Mouse (Mus musculus) hindbrain, embryonic 10.5 days (tissue): ENCODE measurements around the gene Pdyn. TPM values are rescaled to one million over a fixed set of nuclear protein-coding genes. Genes with fewer than 3 reads are reported as not detected.

Source experiments
- DNase-seq: peaks from one replicate; pipeline ENCODE4 v3.0.0-alpha.2; 2017; ENCODE audit warnings: low spot score
- H3K27ac ChIP-seq: fragments of 300-500 bp; sonication (generic); 2 replicates; pipeline ENCODE4 v1.5.1; 2016; ENCODE audit warnings: mild to moderate bottlenecking, moderate library complexity
- H3K27me3 ChIP-seq: fragments of 300-500 bp; sonication (generic); 2 replicates; pipeline ENCODE4 v1.6.1; 2016; ENCODE audit warnings: mild to moderate bottlenecking; ENCODE audit not compliant: poor library complexity, insufficient read depth, severe bottlenecking
- H3K36me3 ChIP-seq: fragments of 300-500 bp; sonication (generic); 2 replicates; pipeline ENCODE4 v1.6.1; 2016; ENCODE audit warnings: mild to moderate bottlenecking, moderate library complexity
- H3K4me1 ChIP-seq: fragments of 300-500 bp; sonication (generic); replicated peaks from 2 replicates; pipeline ENCODE4 v1.6.1; 2016; ENCODE audit warnings: mild to moderate bottlenecking
- H3K4me3 ChIP-seq: fragments of 300-500 bp; sonication (generic); 2 replicates; pipeline ENCODE4 v1.5.1; 2016; ENCODE audit warnings: mild to moderate bottlenecking, moderate library complexity
- H3K9me3 ChIP-seq: fragments of 300-500 bp; sonication (generic); 2 replicates; pipeline ENCODE4 v1.6.1; 2016; ENCODE audit warnings: mild to moderate bottlenecking, moderate library complexity
- WGBS: fragments of 180-500 bp; shearing (Covaris S2); methylation state at CpG from one replicate; pipeline ENCODE4 v1.1.7; 2016; 5-methylcytosine and 5-hydroxymethylcytosine counted together
- polyA plus RNA-seq: library from polyadenylated mRNA; unstranded; fragments of >200 nt; fragmentation: Nextera tagmentation; extraction: Ambion mirVana; gene quantifications from 2 replicates; pipeline ENCODE4 v1.2.1, GENCODE M21; 2016

Pdyn gene
- polyA plus RNA-seq: 0.12 and 0.58 TPM in 2 replicates

DNA sequence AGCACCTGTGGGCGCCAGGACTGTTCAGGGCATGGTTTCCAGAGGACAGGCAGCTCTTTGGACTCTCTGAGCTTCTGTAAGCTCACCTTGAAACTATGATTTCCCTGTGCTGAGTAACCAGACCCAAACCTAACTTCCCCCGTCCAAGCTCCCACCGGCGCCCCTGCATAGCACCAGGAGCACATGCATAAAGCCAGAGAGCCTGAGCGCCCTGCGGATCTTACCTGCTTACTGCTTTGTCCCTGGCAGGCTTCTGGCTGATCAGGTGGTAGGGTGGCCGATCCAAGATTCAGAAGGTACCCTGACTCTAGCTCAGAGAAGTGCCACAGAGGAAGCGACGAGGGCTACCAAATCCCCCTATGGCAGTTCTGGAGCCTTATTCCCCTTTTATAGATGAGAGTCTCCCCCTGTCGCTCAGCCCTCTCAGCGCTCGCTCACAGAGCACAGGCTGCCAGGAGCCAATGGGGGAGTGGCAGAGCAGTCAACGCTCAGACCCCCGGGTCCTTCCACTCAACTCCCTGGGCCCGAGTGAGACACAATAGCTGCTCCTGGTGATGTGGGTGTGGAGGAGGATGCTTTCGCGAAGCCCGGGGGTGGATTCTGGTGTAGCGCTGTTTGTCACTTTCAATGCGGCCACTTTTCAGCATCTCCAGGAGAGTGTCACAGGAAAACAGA lies at the start of gene Pdyn:
Gene Pdyn, minus strand, starts transcription at position 361 of the 675 bp plus-strand sequence.
- Histone ChIP-seq H3K9me3 (no peaks in the 10 kb centered on the region), H3K27ac (no peak within 1 kb of the TSS), H3K36me3 (no peaks in the 10 kb centered on the region), H3K4me1 (peaks cover 10% of the 10 kb centered on the region), H3K4me3 (peak within 1 kb of the TSS; percentile 38), H3K27me3 (peaks cover 49% of the 10 kb centered on the region)
- WGBS: 10% methylated on average over 20 of the region's 20 CpGs
- peak; percentile 42 for DNase-seq

DNA sequence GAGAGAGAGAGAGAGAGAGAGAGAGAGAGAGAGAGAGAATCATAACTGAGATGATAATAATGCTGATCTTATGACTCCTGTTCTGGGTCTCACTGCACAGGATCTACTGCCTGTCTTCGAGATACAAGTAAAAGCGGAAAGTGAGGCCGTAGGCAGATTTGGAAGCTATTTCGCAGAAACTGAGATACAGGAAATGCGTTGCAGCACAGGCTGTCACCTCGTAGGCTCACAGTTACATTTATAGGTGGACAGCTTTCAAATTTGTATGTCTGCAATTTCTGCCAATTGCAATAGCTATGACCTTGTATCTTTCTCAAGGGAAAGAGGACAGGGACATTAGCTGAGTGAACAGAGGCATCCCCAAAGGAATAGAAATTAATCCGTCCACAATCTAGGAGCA lies 42.4 kb upstream of the Pdyn start:
- Histone ChIP-seq H3K27me3 (no peaks in the 10 kb centered on the region), H3K4me3 (no peak overlapping the region), H3K27ac (no peak overlapping the region), H3K4me1 (no peaks in the 10 kb centered on the region), H3K9me3 (no peaks in the 10 kb centered on the region), H3K36me3 (no peaks in the 10 kb centered on the region)
- no peak for DNase-seq
- WGBS: 89% methylated on average over 7 of the region's 7 CpGs

DNA sequence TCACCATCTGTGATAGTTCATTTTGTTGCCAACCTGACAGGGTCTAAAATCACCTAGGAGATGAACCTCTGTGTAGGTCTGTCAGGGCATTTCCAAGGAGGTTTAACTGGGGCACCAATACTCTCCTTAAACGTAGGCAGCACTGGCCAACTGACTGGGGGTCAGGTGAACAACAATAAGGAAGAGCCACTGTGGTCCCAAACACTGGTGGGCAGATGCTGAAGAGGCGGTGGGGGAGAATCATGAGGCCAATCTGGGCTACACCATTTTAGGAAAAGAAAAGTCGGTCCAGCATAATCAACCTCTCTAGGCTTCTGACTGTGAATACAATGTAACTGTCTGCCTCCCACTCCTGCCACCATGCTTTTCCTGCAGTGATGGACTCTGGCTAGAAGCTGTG lies 40.9 kb upstream of the Pdyn start:
- H3K36me3 ChIP-seq: no peaks in the 10 kb centered on the region
- 82% methylated on average over 3 of the region's 3 CpGs for whole genome bisulfite sequencing

DNA sequence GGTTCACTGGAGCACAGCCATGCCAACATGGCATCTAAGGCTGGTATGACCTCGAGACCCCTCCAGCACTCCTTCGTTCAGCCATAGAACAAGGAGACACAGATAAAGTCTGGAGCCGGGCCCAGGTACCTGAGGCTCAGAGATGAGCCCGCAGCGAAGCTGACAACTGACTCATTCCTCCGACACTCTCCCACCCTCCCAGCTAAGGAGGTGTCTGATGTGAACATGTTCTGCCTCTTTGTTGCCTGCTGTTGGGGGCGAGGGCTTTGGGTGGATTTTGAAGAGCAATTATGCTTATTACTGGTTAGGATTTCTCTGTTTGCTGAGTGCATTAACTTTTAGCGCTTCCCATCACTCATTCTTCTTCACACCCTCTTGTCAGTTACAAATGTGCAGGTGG lies 34.4 kb upstream of the Pdyn start:
- DNase-seq: no peak
- Histone ChIP-seq H3K9me3 (no peaks in the 10 kb centered on the region), H3K4me1 (no peaks in the 10 kb centered on the region), H3K27me3 (no peaks in the 10 kb centered on the region), H3K27ac (no peak overlapping the region), H3K4me3 (no peak overlapping the region), H3K36me3 (no peaks in the 10 kb centered on the region)
- 84% methylated on average over 8 of the region's 8 CpGs for WGBS

More for the DNA sequence above, 40.9 kb upstream of the Pdyn start:
- H3K27ac ChIP-seq: no peak overlapping the region
- no peak overlapping the region for H3K4me3 ChIP-seq
- DNase-seq: no peak
- no peaks in the 10 kb centered on the region for H3K9me3 ChIP-seq
- no peaks in the 10 kb centered on the region for H3K27me3 ChIP-seq
- no peaks in the 10 kb centered on the region for H3K4me1 ChIP-seq

DNA sequence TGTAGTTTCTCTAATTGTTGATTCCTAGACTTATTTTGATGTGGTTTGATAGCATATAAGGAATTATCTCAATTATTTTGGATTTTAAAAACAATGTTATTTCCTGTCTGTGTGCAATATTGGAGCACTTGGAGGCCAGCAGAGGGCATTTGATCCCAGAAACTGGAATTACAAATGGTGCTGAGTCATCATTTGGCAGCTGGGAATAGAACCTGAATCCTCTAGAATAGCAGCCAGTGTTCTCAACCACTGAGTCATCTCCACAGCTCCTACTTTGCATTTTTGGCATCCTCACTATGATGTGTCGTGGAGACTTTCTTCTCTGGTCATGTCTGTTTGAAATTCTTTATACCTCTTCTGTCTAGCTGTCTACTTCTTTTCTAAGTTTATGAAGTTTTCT lies 30.0 kb upstream of the Pdyn start:
- no peak for DNase-seq
- H3K36me3 ChIP-seq: no peaks in the 10 kb centered on the region
- 86% methylated on average over 1 of the region's 1 CpGs for WGBS

DNA sequence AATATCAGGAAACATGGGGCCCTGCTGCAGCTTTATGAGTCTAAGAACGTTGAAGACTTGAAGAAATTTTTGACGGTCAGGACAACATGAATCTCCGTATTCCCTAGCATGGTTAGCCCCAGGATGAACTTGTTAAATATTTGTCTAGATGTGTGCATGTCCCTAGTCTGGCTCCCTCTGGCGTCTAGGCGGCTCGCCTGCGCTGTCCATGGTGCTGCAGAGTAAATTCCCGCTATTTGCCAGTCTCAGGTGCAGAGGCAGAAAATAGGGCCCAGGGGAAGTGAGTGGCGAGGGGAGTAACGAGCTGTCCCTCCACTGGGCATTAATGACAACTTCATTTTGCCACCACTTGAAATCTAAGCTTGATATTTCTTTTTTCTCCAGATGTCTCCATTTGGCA lies 16.0 kb upstream of the Pdyn start:
- peak; percentile 67 for DNase-seq
- no peaks in the 10 kb centered on the region for H3K9me3 ChIP-seq
- no peaks in the 10 kb centered on the region for H3K27me3 ChIP-seq
- 21% methylated on average over 10 of the region's 10 CpGs for WGBS
- H3K4me3 ChIP-seq: no peak overlapping the region
- no peaks in the 10 kb centered on the region for H3K4me1 ChIP-seq
- H3K36me3 ChIP-seq: no peaks in the 10 kb centered on the region
- no peak overlapping the region for H3K27ac ChIP-seq

More for the DNA sequence above, 30.0 kb upstream of the Pdyn start:
- H3K9me3 ChIP-seq: no peaks in the 10 kb centered on the region
- no peak overlapping the region for H3K4me3 ChIP-seq
- H3K4me1 ChIP-seq: no peaks in the 10 kb centered on the region
- H3K27me3 ChIP-seq: no peaks in the 10 kb centered on the region
- no peak overlapping the region for H3K27ac ChIP-seq

DNA sequence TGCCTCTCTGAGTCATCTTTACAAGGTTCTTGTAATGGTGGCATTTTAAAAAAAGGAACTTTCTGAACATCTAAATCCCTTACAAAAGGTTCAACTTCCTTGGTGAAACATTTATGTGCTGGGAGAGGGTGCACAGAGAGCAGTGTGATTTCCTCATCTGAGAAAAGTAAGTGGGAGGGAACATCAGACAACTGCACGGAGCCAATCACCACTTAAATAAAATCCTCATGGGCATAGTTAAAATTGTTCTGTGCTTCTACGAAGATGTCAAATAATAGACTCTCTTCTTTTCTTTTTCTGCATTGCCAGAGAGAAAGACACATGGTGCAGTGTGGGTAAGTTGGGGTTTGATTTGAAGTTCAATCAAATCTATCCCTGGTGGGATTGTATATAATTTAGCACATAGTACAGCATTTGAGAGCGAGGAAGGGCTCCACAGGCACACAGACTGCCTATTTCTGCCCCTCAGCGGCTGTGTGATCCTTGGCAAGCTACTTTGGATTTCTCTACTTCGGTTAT lies 13.4 kb upstream of the Pdyn start:
- Histone ChIP-seq H3K27ac (no peak overlapping the region), H3K4me3 (no peak overlapping the region), H3K9me3 (no peaks in the 10 kb centered on the region), H3K27me3 (no peaks in the 10 kb centered on the region), H3K4me1 (no peaks in the 10 kb centered on the region), H3K36me3 (no peaks in the 10 kb centered on the region)
- no peak for DNase-seq
- WGBS: 75% methylated on average over 5 of the region's 5 CpGs

DNA sequence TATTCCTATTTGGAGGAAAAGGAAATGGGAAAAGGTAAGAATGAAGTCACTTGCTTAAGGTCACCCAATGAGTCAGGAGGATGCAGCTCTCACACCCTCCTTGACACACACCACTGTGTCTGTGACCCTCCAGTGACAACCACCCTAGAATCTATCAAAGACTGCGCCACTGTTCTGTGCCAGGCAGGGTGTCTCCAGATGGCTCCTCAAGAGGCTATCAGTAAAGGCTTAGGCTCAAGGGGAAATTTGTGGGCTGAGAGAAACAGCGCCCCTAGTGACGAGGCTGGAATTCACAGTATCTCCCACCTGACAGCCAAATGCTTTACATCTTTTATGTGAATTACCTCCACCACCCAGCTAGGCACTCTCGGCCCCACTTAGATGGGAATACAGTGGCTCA lies 3.6 kb downstream of the Pdyn start:
- WGBS: 15% methylated on average over 4 of the region's 4 CpGs
- no peaks in the 10 kb centered on the region for H3K36me3 ChIP-seq
- H3K4me3 ChIP-seq: no peak overlapping the region
- H3K4me1 ChIP-seq: peaks cover 10% of the 10 kb centered on the region
- H3K27ac ChIP-seq: no peak overlapping the region
- H3K9me3 ChIP-seq: no peaks in the 10 kb centered on the region
- peak; percentile 61 for DNase-seq
- peaks cover 39% of the 10 kb centered on the region for H3K27me3 ChIP-seq

DNA sequence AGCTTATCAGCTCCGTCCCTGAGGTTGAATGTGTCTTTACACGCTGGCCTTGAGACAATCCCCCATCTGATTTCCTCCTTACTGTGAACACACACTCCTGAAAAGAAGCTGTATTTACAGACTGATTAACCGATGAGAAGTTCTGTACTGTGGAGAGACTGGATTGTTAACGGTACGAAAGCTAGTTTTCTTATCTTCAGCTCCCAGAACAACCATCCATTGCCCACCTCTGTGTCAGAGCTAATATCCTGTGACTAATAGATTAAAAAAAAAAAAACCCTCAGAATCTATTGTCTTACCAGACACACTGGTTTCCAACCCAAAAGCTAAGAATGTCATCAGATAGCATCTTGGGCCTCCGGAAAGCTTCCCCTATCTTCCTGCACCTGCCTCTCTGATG lies 5.3 kb downstream of the Pdyn start:
- 78% methylated on average over 6 of the region's 6 CpGs for WGBS
- no peak for DNase-seq
- H3K9me3 ChIP-seq: no peaks in the 10 kb centered on the region
- H3K36me3 ChIP-seq: no peaks in the 10 kb centered on the region
- H3K27ac ChIP-seq: no peak overlapping the region
- peaks cover 2% of the 10 kb centered on the region for H3K4me1 ChIP-seq
- H3K27me3 ChIP-seq: peaks cover 23% of the 10 kb centered on the region
- no peak overlapping the region for H3K4me3 ChIP-seq

DNA sequence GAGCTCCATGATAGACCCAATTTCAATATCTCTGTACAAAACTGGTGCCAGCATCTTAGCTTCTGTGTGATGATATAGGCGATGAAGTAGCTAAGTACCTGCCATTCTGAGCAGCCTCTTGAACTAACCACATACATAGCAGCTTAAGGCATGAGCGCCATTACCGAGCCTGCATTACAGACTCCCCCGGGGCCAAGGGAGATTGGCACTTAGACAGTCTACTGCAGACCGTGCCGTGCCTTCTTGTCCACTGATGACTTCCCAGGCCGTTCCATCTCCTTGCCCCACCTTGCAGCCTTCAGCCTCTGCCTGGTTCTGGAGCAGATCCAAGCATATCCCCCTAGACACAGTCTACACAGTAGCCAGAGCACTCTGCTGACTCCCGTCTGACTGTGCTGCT lies 7.0 kb downstream of the Pdyn start:
- Histone ChIP-seq H3K27me3 (peaks cover 9% of the 10 kb centered on the region), H3K4me1 (no peaks in the 10 kb centered on the region), H3K4me3 (no peak overlapping the region), H3K9me3 (no peaks in the 10 kb centered on the region), H3K27ac (no peak overlapping the region), H3K36me3 (no peaks in the 10 kb centered on the region)
- 87% methylated on average over 8 of the region's 8 CpGs for WGBS
- no peak for DNase-seq

DNA sequence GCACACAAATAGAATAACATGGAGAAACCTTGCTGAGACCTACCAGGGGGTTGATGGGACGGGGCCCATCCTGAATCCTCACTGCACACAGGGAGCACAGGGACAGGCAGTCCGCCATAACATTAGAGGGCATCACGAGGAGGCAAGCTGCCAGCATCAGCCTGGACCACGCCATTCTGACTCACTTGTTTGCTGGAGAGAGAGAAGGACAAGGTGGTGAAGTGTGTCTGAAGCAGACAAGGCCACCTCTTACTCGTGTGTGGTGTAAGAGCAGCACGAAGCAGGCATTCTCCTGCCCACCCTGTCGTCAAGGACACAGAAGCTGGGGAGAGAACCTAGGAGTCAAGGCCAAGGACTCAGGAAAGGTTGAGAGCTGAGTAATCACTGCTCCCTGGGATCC lies 9.9 kb downstream of the Pdyn start:
- Histone ChIP-seq H3K9me3 (no peaks in the 10 kb centered on the region), H3K4me1 (no peaks in the 10 kb centered on the region), H3K27me3 (no peaks in the 10 kb centered on the region; the same call in 1 of the 2 replicates), H3K27ac (no peak overlapping the region), H3K36me3 (no peaks in the 10 kb centered on the region), H3K4me3 (no peak overlapping the region)
- DNase-seq: no peak
- 84% methylated on average over 7 of the region's 7 CpGs for WGBS

DNA sequence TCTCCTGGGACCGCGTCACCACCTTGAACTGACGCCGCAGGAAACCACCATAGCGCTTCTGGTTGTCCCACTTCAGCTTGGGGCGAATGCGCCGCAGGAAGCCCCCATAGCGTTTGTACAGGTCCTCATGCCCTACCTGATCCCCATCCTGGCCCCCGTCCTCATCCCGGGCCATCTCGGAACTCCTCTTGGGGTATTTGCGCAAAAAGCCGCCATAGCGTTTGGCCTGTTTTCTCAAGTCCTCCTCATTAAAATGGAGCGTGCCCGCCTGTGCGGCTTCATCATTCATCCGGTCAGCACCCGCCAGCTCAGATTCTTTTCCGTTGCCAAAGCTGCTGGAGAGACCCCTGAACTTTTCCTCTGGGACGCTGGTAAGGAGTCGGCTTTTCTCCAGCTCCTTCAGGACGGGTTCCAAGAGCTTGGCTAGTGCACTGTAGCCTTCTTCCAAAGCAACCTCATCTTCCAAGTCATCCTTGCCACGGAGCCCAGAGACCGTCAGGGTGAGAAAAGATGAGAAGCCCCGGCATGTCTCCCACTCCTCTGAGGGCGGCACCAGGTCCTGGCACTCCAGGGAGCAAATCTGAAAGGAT lies 11.5 kb downstream of the Pdyn start:
- Histone ChIP-seq H3K27ac (no peak overlapping the region), H3K27me3 (no peaks in the 10 kb centered on the region; the same call in 1 of the 2 replicates), H3K36me3 (no peaks in the 10 kb centered on the region), H3K4me3 (no peak overlapping the region), H3K9me3 (no peaks in the 10 kb centered on the region), H3K4me1 (no peaks in the 10 kb centered on the region)
- WGBS: 93% methylated on average over 28 of the region's 28 CpGs
- no peak for DNase-seq

DNA sequence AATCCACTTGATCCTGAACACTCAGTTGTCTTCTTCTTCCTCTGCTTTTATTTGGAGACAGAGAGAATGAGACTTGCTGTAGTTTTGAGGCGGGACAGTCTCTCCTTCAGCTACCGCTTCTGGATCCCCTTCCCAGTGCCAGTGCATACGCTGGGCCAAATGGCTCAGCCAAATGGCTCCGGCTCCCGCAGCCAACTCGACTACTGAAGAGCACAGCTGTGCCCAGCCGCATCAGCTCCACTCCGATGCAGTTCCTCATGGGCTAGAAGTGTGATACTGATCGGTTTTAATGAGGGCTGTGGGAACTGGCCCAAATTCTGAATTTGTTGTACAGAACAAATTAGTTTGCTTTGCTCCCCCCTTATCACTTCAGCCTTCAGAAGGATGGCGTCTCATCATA lies 12.7 kb downstream of the Pdyn start:
- Histone ChIP-seq H3K4me3 (no peak overlapping the region), H3K9me3 (no peaks in the 10 kb centered on the region), H3K4me1 (no peaks in the 10 kb centered on the region), H3K36me3 (no peaks in the 10 kb centered on the region), H3K27me3 (no peaks in the 10 kb centered on the region), H3K27ac (no peak overlapping the region)
- no peak for DNase-seq
- WGBS: 78% methylated on average over 10 of the region's 10 CpGs
